Mouse (Mus musculus) hindbrain, embryonic 15.5 days (tissue): ENCODE results near the gene Gabrr3. TPM values are rescaled to one million over a fixed set of nuclear protein-coding genes. Genes with fewer than 3 reads are reported as not detected.

Source experiments
- ATAC-seq: fragments of 200-750 bp; cut with Nextera tagmentation; 2 replicates; pipeline ENCODE4 v1.8.0; 2017; ENCODE audit warnings: low read depth, moderate number of reproducible peaks, moderate TSS enrichment; ENCODE audit not compliant: low FRiP score
- H3K27ac ChIP-seq: fragments of 300-500 bp; sonication (generic); replicated peaks from 2 replicates; pipeline ENCODE4 v1.5.1; 2015; ENCODE audit warnings: mild to moderate bottlenecking, inconsistent platforms
- H3K27me3 ChIP-seq: fragments of 300-500 bp; sonication (generic); 2 replicates; pipeline ENCODE4 v1.6.1; 2015; ENCODE audit warnings: control low read depth, inconsistent platforms
- H3K36me3 ChIP-seq: fragments of 300-500 bp; sonication (generic); 2 replicates; pipeline ENCODE4 v1.6.1; 2015; ENCODE audit warnings: control low read depth, inconsistent platforms
- H3K4me1 ChIP-seq: fragments of 300-500 bp; sonication (generic); replicated peaks from 2 replicates; pipeline ENCODE4 v1.6.1; 2015; ENCODE audit warnings: control low read depth, inconsistent platforms
- H3K4me2 ChIP-seq: fragments of 300-500 bp; sonication (generic); 2 replicates; pipeline ENCODE4 v1.6.1; 2015; ENCODE audit warnings: moderate library complexity, mild to moderate bottlenecking, inconsistent platforms
- H3K4me3 ChIP-seq: fragments of 300-500 bp; sonication (generic); 2 replicates; pipeline ENCODE4 v1.5.1; 2015; ENCODE audit warnings: mild to moderate bottlenecking, inconsistent platforms
- H3K9ac ChIP-seq: fragments of 300-500 bp; sonication (generic); 2 replicates; pipeline ENCODE4 v1.6.1; 2015; ENCODE audit warnings: inconsistent platforms
- H3K9me3 ChIP-seq: fragments of 300-500 bp; sonication (generic); 2 replicates; pipeline ENCODE4 v1.6.1; 2016; ENCODE audit warnings: control low read depth, inconsistent platforms
- WGBS: fragments of 180-500 bp; shearing (Covaris S2); methylation state at CpG from one replicate; pipeline ENCODE4 v1.1.7; 2015; 5-methylcytosine and 5-hydroxymethylcytosine counted together
- polyA plus RNA-seq: library from polyadenylated mRNA; unstranded; fragments of >200 nt; fragmentation: Nextera tagmentation; extraction: Ambion mirVana; gene quantifications from 2 replicates; pipeline ENCODE4 v1.2.1, GENCODE M21; 2015

Gabrr3 gene
- polyA plus RNA-seq, 1 experiment from 2014 or later, result not detected

DNA sequence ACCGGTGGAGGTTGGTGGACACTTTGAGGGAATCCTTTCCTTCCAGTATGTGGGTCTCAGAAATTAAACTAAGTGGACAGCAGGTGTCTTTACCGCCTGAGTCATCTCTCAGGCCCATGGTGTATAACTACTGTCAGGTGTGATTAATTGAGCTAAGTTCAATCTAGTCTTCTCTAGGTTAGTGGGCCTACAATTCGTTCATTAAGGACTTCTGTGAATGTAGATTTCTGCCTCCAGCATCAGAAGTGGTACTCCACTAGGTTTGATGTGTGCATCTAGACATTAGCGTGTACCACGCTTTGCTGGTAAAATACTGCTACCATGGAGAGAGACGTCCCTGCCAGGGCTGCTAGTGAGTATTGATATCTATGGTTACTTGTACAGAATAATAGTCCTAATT lies 65.4 kb downstream of the Gabrr3 start:
- Histone ChIP-seq H3K27me3 (no peaks in the 10 kb centered on the region), H3K9ac (0 out of 2 replicates have a peak overlapping the region, but pooled peaks have one; percentile 62), H3K4me2 (peak overlapping the region; percentile 93), H3K4me3 (peak overlapping the region; percentile 68), H3K4me1 (peaks cover 7% of the 10 kb centered on the region), H3K36me3 (no peaks in the 10 kb centered on the region), H3K9me3 (no peaks in the 10 kb centered on the region), H3K27ac (no peak overlapping the region)
- no peak for ATAC-seq
- WGBS, result 50% methylated on average over 6 of the region's 6 CpGs

DNA sequence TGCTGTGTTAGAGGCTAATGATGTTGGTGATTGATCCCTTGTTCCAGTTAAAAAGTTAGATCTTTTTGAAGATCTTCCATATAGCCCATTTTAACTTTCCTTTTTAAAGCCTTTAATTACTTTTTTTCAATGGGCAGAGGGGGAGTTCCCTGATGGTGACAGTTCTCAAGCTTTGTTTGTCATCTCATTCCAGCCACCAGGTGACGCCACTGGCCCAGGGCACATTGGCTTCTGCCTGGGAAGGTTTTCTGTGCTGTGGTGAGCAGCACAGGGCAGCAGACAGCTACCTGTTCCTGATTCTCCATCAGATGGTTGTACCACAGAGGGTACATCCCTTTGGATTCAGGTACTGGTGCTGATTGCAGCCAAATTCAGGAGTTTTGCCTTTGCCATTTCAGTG lies 67.7 kb downstream of the Gabrr3 start:
- H3K9ac ChIP-seq, result no peak overlapping the region
- H3K4me3 ChIP-seq, result no peak overlapping the region
- no peak for ATAC-seq
- no peak overlapping the region for H3K4me2 ChIP-seq
- H3K9me3 ChIP-seq, result no peaks in the 10 kb centered on the region
- H3K27ac ChIP-seq, result no peak overlapping the region
- peaks cover 7% of the 10 kb centered on the region for H3K4me1 ChIP-seq
- no peaks in the 10 kb centered on the region for H3K36me3 ChIP-seq
- H3K27me3 ChIP-seq, result no peaks in the 10 kb centered on the region
- 30% methylated on average over 1 of the region's 1 CpGs for WGBS

DNA sequence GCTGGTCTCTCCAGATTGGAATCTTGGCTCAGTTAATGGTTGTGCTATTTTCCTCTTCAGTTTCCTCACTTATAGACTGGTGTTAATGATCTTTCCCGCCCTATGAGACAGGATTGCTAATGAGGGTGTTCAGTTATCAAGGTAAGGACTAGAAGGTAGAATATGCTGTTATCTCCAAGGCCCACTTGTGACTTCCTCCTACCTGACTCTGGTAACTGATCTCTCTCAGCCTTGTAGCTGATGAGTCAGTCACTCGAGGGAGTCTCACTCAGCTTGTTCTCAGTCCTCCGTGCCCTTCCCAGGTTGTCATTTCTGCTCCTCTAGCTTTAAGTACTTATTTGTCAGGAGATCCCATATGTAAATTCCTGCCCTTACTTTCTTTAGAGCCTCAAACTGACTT lies 70.8 kb downstream of the Gabrr3 start:
- Histone ChIP-seq H3K9ac (no peak overlapping the region), H3K4me1 (no peaks in the 10 kb centered on the region), H3K4me3 (no peak overlapping the region), H3K4me2 (no peak overlapping the region), H3K27me3 (no peaks in the 10 kb centered on the region), H3K27ac (no peak overlapping the region), H3K36me3 (no peaks in the 10 kb centered on the region), H3K9me3 (no peaks in the 10 kb centered on the region)
- 93% methylated on average over 3 of the region's 3 CpGs for WGBS
- ATAC-seq, result no peak

DNA sequence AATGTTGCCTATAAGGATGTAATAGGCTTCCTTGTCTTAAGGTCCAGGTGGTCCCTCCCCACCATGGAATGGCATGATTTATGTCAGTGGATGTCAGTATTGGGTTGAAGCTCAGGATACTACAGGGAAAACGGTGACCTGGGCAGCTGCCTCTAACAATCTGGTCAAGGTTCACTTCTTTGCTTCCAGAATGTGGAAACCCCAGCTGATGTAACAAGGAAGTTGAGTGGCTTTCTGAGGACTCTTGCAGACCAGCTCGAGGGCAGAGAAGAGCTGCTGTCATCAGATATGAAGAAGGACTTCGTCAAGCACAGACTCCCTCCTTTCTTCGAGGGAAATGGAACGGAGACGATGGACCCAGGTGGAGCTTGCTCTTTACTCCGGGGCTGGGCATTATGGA lies 80.1 kb downstream of the Gabrr3 start:
- Histone ChIP-seq H3K27me3 (no peaks in the 10 kb centered on the region), H3K4me1 (no peaks in the 10 kb centered on the region), H3K9me3 (no peaks in the 10 kb centered on the region), H3K9ac (no peak overlapping the region), H3K4me2 (no peak overlapping the region), H3K4me3 (no peak overlapping the region), H3K27ac (no peak overlapping the region), H3K36me3 (peaks cover 4% of the 10 kb centered on the region; the same call in 1 of the 2 replicates)
- ATAC-seq, result no peak
- WGBS, result 91% methylated on average over 7 of the region's 7 CpGs

DNA sequence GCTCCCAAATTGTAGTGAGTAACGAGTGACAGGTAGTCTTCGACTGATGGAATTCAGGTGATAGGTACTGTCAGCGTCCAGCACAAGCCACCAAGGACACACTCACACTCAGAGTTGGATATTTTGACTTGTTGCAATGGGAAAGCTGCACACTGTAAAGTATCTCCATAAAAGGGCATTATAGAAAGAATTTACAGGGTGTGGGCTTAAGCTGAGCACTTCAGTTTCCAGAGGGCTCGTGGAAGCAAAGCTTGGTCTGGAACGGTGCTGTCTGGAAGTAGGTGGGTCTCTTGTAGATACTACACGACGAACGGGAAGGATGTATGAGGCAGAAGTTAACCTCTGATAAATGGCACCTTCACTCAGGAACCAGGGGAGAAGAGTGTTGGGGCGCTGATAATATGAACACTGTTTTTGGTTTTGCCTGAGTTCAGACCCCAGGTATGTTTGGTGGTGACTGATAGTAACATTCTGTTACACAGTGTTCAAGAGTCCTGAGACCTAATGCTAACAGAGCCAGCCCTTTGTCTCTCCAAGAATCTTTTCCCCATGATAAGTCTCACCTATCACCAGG lies 80.9 kb downstream of the Gabrr3 start:
- H3K36me3 ChIP-seq, result peaks cover 4% of the 10 kb centered on the region; the same call in 1 of the 2 replicates
- no peaks in the 10 kb centered on the region for H3K4me1 ChIP-seq
- H3K9me3 ChIP-seq, result no peaks in the 10 kb centered on the region
- H3K9ac ChIP-seq, result no peak overlapping the region
- no peak overlapping the region for H3K4me2 ChIP-seq
- H3K27me3 ChIP-seq, result no peaks in the 10 kb centered on the region
- WGBS, result 94% methylated on average over 9 of the region's 9 CpGs
- H3K4me3 ChIP-seq, result no peak overlapping the region
- no peak overlapping the region for H3K27ac ChIP-seq
- no peak for ATAC-seq

DNA sequence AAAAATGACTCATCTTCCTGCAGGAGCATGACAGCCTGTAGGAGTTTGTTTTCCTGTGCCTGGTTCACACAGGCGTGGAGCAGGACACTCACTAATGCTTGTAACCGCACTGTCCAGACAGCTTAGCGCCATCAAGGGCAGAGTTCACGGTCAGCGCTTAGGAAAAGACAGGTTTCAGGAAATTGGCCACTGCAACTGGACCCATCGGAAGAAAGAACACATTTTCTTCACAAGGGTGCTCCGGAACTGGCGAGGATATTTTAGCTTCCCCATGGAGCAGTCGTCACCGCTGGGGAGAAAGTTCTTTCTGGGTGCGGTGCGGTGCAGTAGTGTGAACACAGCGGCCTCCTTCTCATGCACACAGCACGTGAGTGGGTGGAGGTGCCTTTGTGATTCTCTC lies 86.1 kb downstream of the Gabrr3 start:
- WGBS, result 91% methylated on average over 14 of the region's 14 CpGs
- ATAC-seq, result no peak
- H3K36me3 ChIP-seq, result 0 out of 2 replicates have a peak, but pooled peaks cover 4% of the 10 kb centered on the region
- no peak overlapping the region for H3K27ac ChIP-seq
- H3K4me2 ChIP-seq, result no peak overlapping the region
- no peak overlapping the region for H3K9ac ChIP-seq
- H3K9me3 ChIP-seq, result no peaks in the 10 kb centered on the region
- no peaks in the 10 kb centered on the region for H3K27me3 ChIP-seq
- no peaks in the 10 kb centered on the region for H3K4me1 ChIP-seq
- no peak overlapping the region for H3K4me3 ChIP-seq

DNA sequence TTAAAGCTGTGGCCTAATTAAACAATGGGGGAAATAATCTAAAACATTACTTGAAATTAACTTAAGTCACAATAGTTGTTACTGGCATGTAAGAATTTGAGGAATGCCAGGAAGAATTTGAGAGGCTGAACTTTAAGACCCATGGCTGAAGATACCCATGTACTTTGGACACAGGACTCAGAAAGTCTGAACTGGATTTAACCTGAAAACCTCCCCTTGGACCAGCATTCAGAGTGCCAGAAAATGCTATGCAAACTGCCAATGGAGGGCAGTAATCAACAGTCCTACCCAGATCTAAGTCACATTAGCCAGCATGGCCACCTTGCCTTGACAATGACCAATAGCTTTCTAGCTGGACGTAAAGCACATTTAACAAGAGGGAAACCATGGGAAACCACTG lies 90.8 kb downstream of the Gabrr3 start:
- H3K4me2 ChIP-seq, result no peak overlapping the region
- 73% methylated on average over 1 of the region's 1 CpGs for WGBS
- H3K27me3 ChIP-seq, result no peaks in the 10 kb centered on the region
- ATAC-seq, result no peak
- no peaks in the 10 kb centered on the region for H3K4me1 ChIP-seq
- no peak overlapping the region for H3K9ac ChIP-seq
- no peaks in the 10 kb centered on the region for H3K9me3 ChIP-seq
- no peak overlapping the region for H3K27ac ChIP-seq
- H3K4me3 ChIP-seq, result no peak overlapping the region
- H3K36me3 ChIP-seq, result no peaks in the 10 kb centered on the region

DNA sequence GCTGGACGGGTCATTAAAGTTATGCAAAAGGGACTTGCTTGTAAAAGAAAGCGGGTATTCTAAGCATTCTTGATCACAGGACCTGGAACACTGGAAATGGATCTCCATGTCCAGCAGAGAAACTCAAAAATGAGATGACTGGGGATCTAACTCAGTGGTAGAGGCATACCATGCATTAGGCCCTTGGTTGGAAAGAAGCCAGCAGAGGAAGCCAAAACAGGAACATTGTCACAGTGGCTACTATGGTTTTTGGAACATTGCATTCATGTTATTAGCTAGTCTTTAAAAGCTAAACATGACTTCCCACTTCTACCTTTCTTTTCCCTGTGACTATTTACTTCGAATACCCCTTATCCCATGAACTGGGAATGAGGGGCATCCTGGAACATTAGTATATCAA lies 92.0 kb downstream of the Gabrr3 start:
- 98% methylated on average over 3 of the region's 3 CpGs for WGBS
- no peaks in the 10 kb centered on the region for H3K4me1 ChIP-seq
- H3K27me3 ChIP-seq, result no peaks in the 10 kb centered on the region

DNA sequence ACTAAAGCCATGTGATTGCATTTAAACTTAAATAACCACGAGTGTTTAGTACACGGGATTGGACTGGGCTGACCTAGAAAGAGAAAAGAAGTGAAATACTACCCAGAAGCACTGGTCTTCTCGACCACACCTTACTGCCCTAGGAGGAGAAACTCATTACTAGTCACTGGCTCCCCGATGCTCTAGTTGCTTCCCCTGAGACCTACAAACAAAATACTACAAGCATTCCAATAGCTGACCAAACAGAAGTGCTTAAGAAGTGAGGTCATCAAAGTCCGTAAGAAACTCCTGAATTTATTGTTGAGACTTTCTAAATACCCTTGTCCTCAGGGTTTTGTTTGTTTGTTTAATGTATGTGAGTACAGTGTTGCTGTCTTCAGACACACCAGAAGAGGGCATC lies 102.7 kb downstream of the Gabrr3 start:
- Histone ChIP-seq H3K36me3 (no peaks in the 10 kb centered on the region), H3K27ac (no peak overlapping the region), H3K9ac (no peak overlapping the region), H3K27me3 (no peaks in the 10 kb centered on the region), H3K4me3 (no peak overlapping the region), H3K9me3 (no peaks in the 10 kb centered on the region), H3K4me1 (no peaks in the 10 kb centered on the region), H3K4me2 (no peak overlapping the region)
- WGBS, result 93% methylated on average over 5 of the region's 5 CpGs
- no peak for ATAC-seq

More for the DNA sequence above, 92.0 kb downstream of the Gabrr3 start:
- H3K27ac ChIP-seq, result no peak overlapping the region
- H3K9ac ChIP-seq, result no peak overlapping the region
- H3K4me2 ChIP-seq, result no peak overlapping the region
- H3K4me3 ChIP-seq, result no peak overlapping the region
- H3K9me3 ChIP-seq, result no peaks in the 10 kb centered on the region
- no peak for ATAC-seq
- no peaks in the 10 kb centered on the region for H3K36me3 ChIP-seq

Other genes with a start within 250 kb of the Gabrr3 start
- gene Olfr196, start 236.9 kb upstream of the Gabrr3 start, polyA plus RNA-seq, result not detected in 2 replicates
- not detected in 2 replicates for gene Olfr198, start 203.8 kb upstream of the Gabrr3 start, polyA plus RNA-seq
- gene Olfr199, start 187.6 kb upstream of the Gabrr3 start, polyA plus RNA-seq, result not detected in 2 replicates
- gene Olfr201, start 134.7 kb upstream of the Gabrr3 start, polyA plus RNA-seq, result not detected in 2 replicates
- not detected in 2 replicates for gene Olfr202, start 120.5 kb upstream of the Gabrr3 start, polyA plus RNA-seq
- gene Olfr203, start 108.5 kb upstream of the Gabrr3 start, polyA plus RNA-seq, result not detected in 2 replicates
- gene Olfr204, start 89.1 kb upstream of the Gabrr3 start, polyA plus RNA-seq, result not detected in 2 replicates
- not detected in 2 replicates for gene Olfr205, start 76.2 kb upstream of the Gabrr3 start, polyA plus RNA-seq
- not detected in 2 replicates for gene Olfr206, start 58.1 kb upstream of the Gabrr3 start, polyA plus RNA-seq
- not detected in 2 replicates for gene Olfr209, start 43.3 kb upstream of the Gabrr3 start, polyA plus RNA-seq
- 16.4 and 17.1 TPM in 2 replicates for gene Riox2, start 64.4 kb downstream of the Gabrr3 start, polyA plus RNA-seq
- gene Crybg3, start 193.6 kb downstream of the Gabrr3 start, polyA plus RNA-seq, result 2.7 and 3.0 TPM in 2 replicates
- 53.0 and 56.4 TPM in 2 replicates for gene Arl6, start 232.1 kb downstream of the Gabrr3 start, polyA plus RNA-seq